Mouse (Mus musculus) embryonic fibroblast, embryonic 13.5 days (primary cell): ENCODE results near the gene Borcs6.

Experiments
- CTCF ChIP-seq: IDR thresholded peaks from 2 replicates; pipeline ENCODE4 v1.5.1; 2011; ENCODE audit warnings: mild to moderate bottlenecking, control low read depth, low read length, moderate library complexity, borderline replicate concordance; ENCODE audit not compliant: insufficient read depth
- POLR2A ChIP-seq: IDR thresholded peaks from 2 replicates; pipeline ENCODE4 v1.6.1; 2011; ENCODE audit warnings: low read depth, mild to moderate bottlenecking, control low read depth, low read length, moderate library complexity

GRCm38 (mm10) chr11:69099915-69100345 lies 40.4 kb downstream of the Borcs6 start:
- no peak for TF ChIP-seq CTCF
- no peak; the same call in none of the 2 replicates for TF ChIP-seq POLR2A
